Mouse (Mus musculus) heart, postnatal 0 days (tissue): Measurements from ENCODE around the gene Sema3b. TPM values are rescaled to one million over a fixed set of nuclear protein-coding genes. Genes with fewer than 3 reads are reported as not detected.
"Not testable (repeated sequence)": the region's sequence is repeated elsewhere in the genome, so short reads cannot be mapped to it uniquely, and the experiment has no call there.

ENCODE experiments used
- ATAC-seq: fragments of 200-750 bp; cut with Nextera tagmentation; 2 replicates; pipeline ENCODE4 v1.8.0; 2017; ENCODE audit warnings: low read depth, moderate number of reproducible peaks, moderate library complexity; ENCODE audit not compliant: insufficient read depth
- DNase-seq: peaks from one replicate; pipeline ENCODE4 v3.0.0-alpha.2; 2016; ENCODE audit warnings: low spot score
- H3K27ac ChIP-seq: fragments of 300-500 bp; sonication (generic); 2 replicates; pipeline ENCODE4 v1.5.1; 2014; ENCODE audit warnings: low read depth, mild to moderate bottlenecking
- H3K27me3 ChIP-seq: fragments of 300-500 bp; sonication (generic); 2 replicates; pipeline ENCODE4 v1.6.1; 2014; ENCODE audit warnings: low read length, mixed read lengths; ENCODE audit not compliant: control insufficient read depth, insufficient read depth
- H3K36me3 ChIP-seq: fragments of 300-500 bp; sonication (generic); replicated peaks from 2 replicates; pipeline ENCODE4 v1.6.1; 2014; ENCODE audit warnings: low read length, mixed read lengths; ENCODE audit not compliant: control insufficient read depth, insufficient read depth
- H3K4me1 ChIP-seq: fragments of 300-500 bp; sonication (generic); 2 replicates; pipeline ENCODE4 v1.6.1; 2014; ENCODE audit warnings: antibody characterized with exemption; ENCODE audit not compliant: control insufficient read depth, insufficient read depth
- H3K4me2 ChIP-seq: fragments of 300-500 bp; sonication (generic); 2 replicates; pipeline ENCODE4 v1.6.1; 2014; ENCODE audit warnings: low read depth, mild to moderate bottlenecking, low read length, moderate library complexity
- H3K4me3 ChIP-seq: fragments of 300-500 bp; sonication (generic); 2 replicates; pipeline ENCODE4 v1.5.1; 2014; ENCODE audit warnings: low read depth, low read length
- H3K9ac ChIP-seq: fragments of 300-500 bp; sonication (generic); replicated peaks from 2 replicates; pipeline ENCODE4 v1.6.1; 2014; ENCODE audit warnings: low read depth, low read length, mixed read lengths
- H3K9me3 ChIP-seq: fragments of 300-500 bp; sonication (generic); replicated peaks from 2 replicates; pipeline ENCODE4 v1.6.1; 2016; ENCODE audit warnings: low read length; ENCODE audit not compliant: control insufficient read depth
- CTCF ChIP-seq: IDR thresholded peaks from 2 replicates; pipeline ENCODE4 v1.5.1; 2016; ENCODE audit warnings: antibody characterized with exemption, control low read depth, low read depth
- EP300 ChIP-seq: IDR thresholded peaks from 2 replicates; pipeline ENCODE4 v1.6.1; 2016; ENCODE audit warnings: antibody characterized with exemption, low read depth
- WGBS: fragments of 180-500 bp; shearing (Covaris S2); extraction: QIAGEN DNeasy Blood & Tissue Kit; methylation state at CpG from one replicate; pipeline ENCODE4 v1.1.7; 2014; 5-methylcytosine and 5-hydroxymethylcytosine counted together
- polyA plus RNA-seq: library from polyadenylated mRNA; unstranded; fragments of >200 nt; fragmentation: Nextera tagmentation; extraction: Ambion mirVana; gene quantifications from 2 replicates; pipeline ENCODE4 v1.2.1, GENCODE M21; 2015
- total RNA-seq: library from RNA; depleted of rRNA; stranded (reverse); fragments of >200 nt; gene quantifications from 2 replicates; pipeline ENCODE4 v1.2.3, GENCODE M21; 2014; ENCODE audit warnings: low replicate concordance

The Sema3b gene
- total and polyA plus RNA-seq, 2 experiments from 2014 or later: 8.9 to 34.9 TPM

DNA sequence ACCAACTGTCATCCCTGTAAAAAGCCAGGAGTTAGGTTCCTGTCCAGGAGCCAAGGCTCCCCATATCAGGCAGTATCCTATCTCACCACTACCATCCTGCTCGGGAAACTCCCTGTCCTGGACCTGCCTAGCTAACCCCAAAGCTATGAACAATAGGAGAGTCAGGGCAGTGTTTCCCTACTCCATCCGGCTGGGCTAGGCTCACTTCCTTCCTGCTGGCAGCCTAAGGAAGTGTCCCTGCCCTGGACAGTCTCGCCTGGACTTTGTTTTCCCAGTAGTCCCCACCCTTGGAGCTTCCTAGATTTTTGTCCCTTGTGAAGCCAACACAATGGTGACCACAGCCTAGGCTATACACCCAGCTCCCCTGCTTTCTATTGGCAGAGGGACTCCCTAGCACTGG is 42.2 kb downstream of the Sema3b start:
- Histone ChIP-seq H3K27me3 (no peaks in the 10 kb centered on the region), H3K4me2 (peak overlapping the region; percentile 76; the same call in 1 of the 2 replicates), H3K36me3 (peaks cover 19% of the 10 kb centered on the region), H3K4me1 (peaks cover 29% of the 10 kb centered on the region), H3K9ac (no peak overlapping the region), H3K27ac (peak overlapping the region; percentile 90), H3K9me3 (no peaks in the 10 kb centered on the region), H3K4me3 (no peak overlapping the region)
- TF ChIP-seq EP300 (peak; percentile 90; the same call in 1 of the 2 replicates), CTCF (no peak)
- peak; percentile 42 for ATAC-seq
- 50% methylated on average over 3 of the region's 3 CpGs for WGBS
- no peak for DNase-seq

DNA sequence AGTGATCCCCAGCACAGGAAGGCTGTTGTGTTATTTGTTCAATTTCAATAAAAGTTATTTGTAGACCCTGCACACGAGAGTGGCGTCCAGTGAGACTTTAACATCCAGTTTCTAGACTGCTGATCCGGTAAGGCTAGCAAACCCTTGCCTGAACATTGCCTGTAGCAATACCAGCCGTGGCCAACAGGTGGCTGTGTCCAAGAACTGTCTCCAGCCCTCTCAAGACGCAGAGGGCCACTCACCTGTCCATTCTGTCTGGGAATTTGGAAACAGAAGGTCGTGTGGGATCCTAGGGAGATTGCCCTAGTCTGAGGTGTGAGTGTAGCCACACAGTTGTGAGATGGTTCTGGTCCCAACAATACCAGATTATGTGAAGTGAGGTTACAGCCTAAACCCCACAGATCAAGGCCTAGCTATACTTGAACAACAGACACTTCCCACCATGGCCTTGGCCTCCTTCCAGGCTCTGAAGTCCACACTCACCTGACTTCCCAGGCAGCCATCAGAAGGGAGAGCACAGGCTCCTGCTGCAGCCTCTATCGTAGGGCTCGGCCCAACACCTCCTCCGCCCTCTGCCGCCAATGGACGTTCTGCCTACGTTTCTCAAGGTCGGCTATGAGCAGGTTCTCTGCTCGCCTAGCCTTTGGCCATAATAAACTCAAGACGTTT is 42.9 kb downstream of the Sema3b start:
- ATAC-seq (no peak), DNase-seq (no peak)
- Histone ChIP-seq H3K9me3 (no peaks in the 10 kb centered on the region), H3K27me3 (no peaks in the 10 kb centered on the region), H3K4me2 (peak overlapping the region; percentile 25; the same call in 1 of the 2 replicates), H3K4me3 (0 out of 2 replicates have a peak overlapping the region, but pooled peaks have one; percentile 5), H3K36me3 (peaks cover 19% of the 10 kb centered on the region), H3K4me1 (peaks cover 27% of the 10 kb centered on the region), H3K27ac (peak overlapping the region; percentile 90), H3K9ac (no peak overlapping the region)
- 42% methylated on average over 15 of the region's 15 CpGs for WGBS
- TF ChIP-seq CTCF: peak; percentile 74
- no peak for TF ChIP-seq EP300

DNA sequence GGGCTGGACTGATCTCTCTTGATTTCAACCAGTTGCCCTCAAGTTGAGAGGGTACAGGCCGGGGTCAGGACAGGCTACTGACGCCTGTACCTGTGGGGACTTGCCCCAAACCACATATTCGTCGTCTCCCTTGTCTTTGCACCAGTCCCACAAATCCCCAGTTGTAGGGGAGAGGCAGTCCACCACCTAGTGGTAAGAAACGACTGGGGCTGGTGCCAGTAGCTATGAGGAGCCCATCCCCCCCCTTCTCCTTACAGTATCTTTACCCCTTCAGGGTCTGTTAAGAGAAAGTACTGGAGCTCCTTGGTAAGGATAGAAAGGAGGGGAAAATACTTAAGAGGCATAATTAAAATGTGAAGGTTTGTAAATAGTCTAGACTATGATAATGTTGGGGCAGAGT is 43.5 kb downstream of the Sema3b start:
- H3K4me1 ChIP-seq: peaks cover 21% of the 10 kb centered on the region
- H3K27me3 ChIP-seq, DNase-seq, H3K9ac ChIP-seq, ATAC-seq, H3K9me3 ChIP-seq: not testable (repeated sequence)
- 52% methylated on average over 5 of the region's 5 CpGs for WGBS
- peaks cover 25% of the 10 kb centered on the region for H3K36me3 ChIP-seq
- peak; percentile 34 for TF ChIP-seq CTCF
- peak overlapping the region; percentile 26 for H3K4me2 ChIP-seq
- H3K4me3 ChIP-seq: 0 out of 2 replicates have a peak overlapping the region, but pooled peaks have one; percentile 5
- H3K27ac ChIP-seq: peak overlapping the region; percentile 90

DNA sequence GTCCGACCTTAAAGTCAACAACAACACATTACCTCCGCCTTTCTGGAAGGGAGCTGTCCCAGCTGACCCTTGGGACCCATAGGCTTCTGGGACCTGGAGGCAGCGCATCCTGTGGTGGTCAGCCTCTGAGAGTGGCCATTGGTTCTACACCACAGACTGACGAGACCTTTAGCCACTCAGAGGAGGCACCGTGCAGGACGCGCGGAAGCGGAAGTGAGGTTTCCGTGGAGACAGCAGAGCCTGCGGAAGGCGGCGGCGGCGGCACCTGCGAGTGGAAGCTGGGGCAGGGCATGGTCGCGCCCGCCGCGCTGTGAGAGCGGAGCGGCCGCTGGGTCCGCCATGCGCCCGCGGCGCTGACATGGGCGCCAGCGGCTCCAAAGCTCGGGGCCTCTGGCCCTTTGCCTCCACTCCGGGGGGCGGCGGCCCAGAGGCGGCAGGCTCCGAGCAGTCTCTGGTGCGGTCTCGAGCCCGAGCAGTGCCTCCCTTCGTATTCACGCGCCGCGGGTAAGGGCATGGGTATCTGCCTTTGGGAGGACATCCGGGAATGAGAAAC is 45.9 kb downstream of the Sema3b start, which contains the start of gene Tusc2:
Tusc2 (plus strand) TSS at position 227 of the 553 bp plus-strand sequence.
- Histone ChIP-seq H3K4me1 (peaks cover 14% of the 10 kb centered on the region), H3K36me3 (peaks cover 49% of the 10 kb centered on the region), H3K27ac (peak within 1 kb of the TSS; percentile 79), H3K4me3 (peak within 1 kb of the TSS; percentile 69), H3K9me3 (no peaks in the 10 kb centered on the region), H3K9ac (peak within 1 kb of the TSS; percentile 69), H3K4me2 (peak within 1 kb of the TSS; percentile 83), H3K27me3 (no peaks in the 10 kb centered on the region)
- ATAC-seq: peak; percentile 89
- TF ChIP-seq CTCF: no peak
- TF ChIP-seq EP300: no peak
- 2% methylated on average over 41 of the region's 46 CpGs for WGBS
- peak; percentile 97 for DNase-seq

DNA sequence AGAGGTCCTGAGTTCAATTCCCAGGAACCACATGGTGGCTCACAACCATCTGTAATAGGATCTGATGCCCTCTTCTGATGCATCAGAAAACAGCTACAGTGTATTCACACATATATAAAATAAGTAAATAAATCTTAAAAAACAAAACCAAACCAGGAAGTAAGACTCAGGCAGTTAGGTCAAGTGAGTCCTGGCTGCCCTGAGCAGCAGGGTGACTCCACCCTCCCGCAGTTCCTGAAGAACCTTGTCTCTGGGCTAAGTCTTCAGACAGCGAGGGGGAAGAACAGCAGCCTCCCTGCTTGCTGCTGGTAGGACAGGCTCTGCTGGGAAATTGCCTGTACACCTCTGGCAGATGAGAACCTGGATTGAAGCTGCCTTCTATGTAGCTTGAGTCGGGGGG is 52.7 kb downstream of the Sema3b start:
- no peak overlapping the region for H3K9ac ChIP-seq
- no peaks in the 10 kb centered on the region for H3K27me3 ChIP-seq
- DNase-seq (no peak), ATAC-seq (no peak)
- TF ChIP-seq EP300 (no peak), CTCF (no peak)
- H3K9me3 ChIP-seq: no peaks in the 10 kb centered on the region
- H3K27ac ChIP-seq: peak overlapping the region; percentile 96; the same call in 1 of the 2 replicates
- H3K4me2 ChIP-seq: peak overlapping the region; percentile 86
- peak overlapping the region; percentile 70 for H3K4me3 ChIP-seq
- 48% methylated on average over 3 of the region's 3 CpGs for WGBS
- peaks cover 45% of the 10 kb centered on the region for H3K36me3 ChIP-seq
- H3K4me1 ChIP-seq: peaks cover 27% of the 10 kb centered on the region
